Mouse (Mus musculus) bone marrow, adult 2 months (tissue): ENCODE results near the gene Chn2. TPM values are rescaled to one million over a fixed set of nuclear protein-coding genes. Genes with fewer than 3 reads are reported as not detected.

Experiments used
- H3K27ac ChIP-seq: fragments of 200-500 bp; 2 replicates; pipeline ENCODE4 v1.5.1; 2012; ENCODE audit warnings: low read depth, mild to moderate bottlenecking, control low read depth, inconsistent platforms, low read length; ENCODE audit not compliant: control insufficient read depth, poor library complexity, insufficient read depth
- H3K4me1 ChIP-seq: fragments of 200-500 bp; 2 replicates; pipeline ENCODE4 v1.6.1; 2011; ENCODE audit warnings: low read length; ENCODE audit not compliant: control insufficient read depth, insufficient read depth
- H3K4me3 ChIP-seq: fragments of 200-500 bp; replicated peaks from 2 replicates; pipeline ENCODE3; 2011; ENCODE audit warnings: mild to moderate bottlenecking, low read depth, low read length, control low read depth; ENCODE audit not compliant: control insufficient read depth
- CTCF ChIP-seq: fragments of 200-500 bp; IDR thresholded peaks from 2 replicates; pipeline ENCODE4 v1.5.1; 2011; ENCODE audit warnings: low read length, control low read depth; ENCODE audit not compliant: control insufficient read depth, insufficient read depth
- POLR2A ChIP-seq: fragments of 200-500 bp; IDR thresholded peaks from 2 replicates; pipeline ENCODE4 v1.6.1; 2011; ENCODE audit warnings: low read depth, mild to moderate bottlenecking, control low read depth, low read length, borderline replicate concordance; ENCODE audit not compliant: control insufficient read depth
- WGBS: fragments of 180-500 bp; shearing (Covaris S2); methylation state at CpG from one replicate; pipeline ENCODE4 v1.1.7; 2018; 5-methylcytosine and 5-hydroxymethylcytosine counted together
- polyA plus RNA-seq: library from polyadenylated mRNA; stranded (reverse); fragments of >200 nt; gene quantifications from 2 replicates; pipeline ENCODE4 v1.2.4, GENCODE M21; 2011; ENCODE audit warnings: low replicate concordance; ENCODE audit not compliant: missing spikeins, insufficient read depth, insufficient read length

The Chn2 gene
- polyA plus RNA-seq, 1 experiment: 7.3 TPM

DNA sequence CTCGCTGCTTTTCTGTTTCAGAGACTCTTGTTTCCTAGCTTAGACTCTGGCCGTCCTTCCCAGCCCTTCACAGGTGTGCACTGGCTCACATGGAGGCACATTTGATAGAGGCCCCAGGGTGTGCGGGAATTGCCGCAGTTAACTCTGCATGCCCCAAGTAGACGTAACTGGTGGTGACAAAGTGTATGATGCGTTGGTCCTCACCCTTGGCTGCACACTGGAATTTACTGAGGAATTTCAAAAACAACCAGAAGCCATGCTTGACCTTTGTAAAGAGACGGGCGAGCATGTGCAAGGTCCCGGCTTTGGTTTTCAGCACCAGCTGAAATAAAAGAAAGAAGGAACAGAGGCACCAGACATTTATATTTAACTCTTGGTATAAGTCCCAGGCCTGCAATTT, 189.1 kb downstream of the Chn2 start:
- no peak overlapping the region for H3K27ac ChIP-seq
- H3K4me3 ChIP-seq: no peak overlapping the region
- no peak for TF ChIP-seq CTCF
- no peak for TF ChIP-seq POLR2A
- 85% methylated on average over 9 of the region's 9 CpGs for WGBS
- no peaks in the 10 kb centered on the region for H3K4me1 ChIP-seq

DNA sequence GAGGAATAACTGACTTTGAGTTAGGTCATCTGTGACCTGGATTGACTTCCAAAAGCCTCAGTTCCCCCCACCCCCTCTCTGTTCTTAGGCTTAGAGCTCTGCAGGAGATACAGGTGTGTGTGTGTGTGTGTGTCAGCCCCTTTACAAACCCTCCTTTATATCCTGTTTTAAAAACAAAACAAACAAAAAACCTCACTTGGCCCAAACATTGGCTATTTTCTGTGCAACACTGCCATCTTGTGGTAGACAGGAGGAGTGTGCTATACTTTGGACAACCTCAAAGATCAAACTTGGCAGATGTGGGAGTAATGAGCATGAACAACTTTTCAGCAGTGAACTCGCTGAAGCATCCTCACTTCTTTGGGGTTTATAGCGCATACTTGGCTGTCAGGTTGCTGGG, 189.5 kb downstream of the Chn2 start:
- Histone ChIP-seq H3K27ac (no peak overlapping the region), H3K4me3 (no peak overlapping the region), H3K4me1 (no peaks in the 10 kb centered on the region)
- TF ChIP-seq CTCF: 0 out of 2 replicates have a peak, but pooled peaks have one; percentile 8
- TF ChIP-seq POLR2A: no peak
- WGBS: 5% methylated on average over 2 of the region's 2 CpGs

DNA sequence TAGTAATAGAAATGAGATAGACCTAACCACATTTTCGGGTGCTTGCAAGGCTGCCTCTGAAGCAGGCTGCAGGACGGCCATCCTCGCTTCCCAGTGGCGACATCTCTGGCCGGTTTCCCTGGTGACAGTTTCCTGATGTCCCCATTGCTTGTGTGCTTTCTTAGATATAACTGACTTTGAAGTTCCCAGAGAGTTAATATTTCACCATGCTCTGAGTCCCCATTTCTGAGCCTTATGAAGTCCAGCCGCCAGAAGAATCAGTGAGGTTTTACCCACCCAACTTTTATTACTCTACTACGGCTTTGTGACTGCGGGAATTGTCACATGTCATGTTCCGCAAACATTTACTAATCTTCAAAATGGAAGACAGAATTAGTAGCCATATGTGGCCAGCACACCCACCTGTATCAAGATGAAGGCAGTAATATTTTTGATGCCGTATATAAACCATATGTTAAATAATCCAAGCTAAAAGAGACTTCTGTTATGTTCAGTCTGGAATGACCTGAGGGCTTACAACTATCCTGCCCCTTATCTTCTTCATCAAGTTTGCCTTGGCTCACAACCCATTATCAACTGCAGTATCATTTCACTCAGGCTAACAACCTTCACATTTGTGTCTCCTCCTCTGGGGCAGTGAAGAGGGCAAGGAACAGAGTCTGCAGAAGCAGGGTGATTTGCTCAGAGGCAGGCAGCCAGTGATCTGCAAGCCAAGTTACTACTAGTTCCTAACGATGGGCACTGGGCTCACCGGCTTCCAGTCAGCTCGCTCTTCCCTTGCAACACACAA, 192.6 kb downstream of the Chn2 start:
- H3K27ac ChIP-seq: no peak overlapping the region
- TF ChIP-seq CTCF: no peak
- no peak for TF ChIP-seq POLR2A
- 84% methylated on average over 13 of the region's 13 CpGs for WGBS
- H3K4me1 ChIP-seq: no peaks in the 10 kb centered on the region
- H3K4me3 ChIP-seq: no peak overlapping the region

DNA sequence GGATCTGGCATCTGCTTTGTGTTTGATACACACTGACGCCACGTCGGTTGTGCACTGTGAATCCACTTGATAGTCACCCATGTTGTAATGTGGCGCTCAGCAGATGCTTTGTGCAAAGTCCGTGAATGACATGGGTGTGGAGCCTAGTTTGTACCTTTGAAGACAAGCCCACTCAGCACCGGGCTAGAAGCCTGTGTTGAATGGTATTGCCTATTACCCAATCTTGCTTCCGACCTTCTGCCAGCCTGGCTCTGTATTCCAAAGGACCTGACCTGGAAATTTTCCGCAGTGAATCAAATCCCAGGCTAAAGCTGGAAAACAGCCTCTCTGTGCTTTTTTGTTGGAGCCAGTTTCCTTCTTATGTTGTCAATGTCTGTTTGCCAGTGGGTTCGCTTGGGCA, 197.1 kb downstream of the Chn2 start:
- TF ChIP-seq POLR2A (no peak), CTCF (no peak)
- H3K27ac ChIP-seq: no peak overlapping the region

DNA sequence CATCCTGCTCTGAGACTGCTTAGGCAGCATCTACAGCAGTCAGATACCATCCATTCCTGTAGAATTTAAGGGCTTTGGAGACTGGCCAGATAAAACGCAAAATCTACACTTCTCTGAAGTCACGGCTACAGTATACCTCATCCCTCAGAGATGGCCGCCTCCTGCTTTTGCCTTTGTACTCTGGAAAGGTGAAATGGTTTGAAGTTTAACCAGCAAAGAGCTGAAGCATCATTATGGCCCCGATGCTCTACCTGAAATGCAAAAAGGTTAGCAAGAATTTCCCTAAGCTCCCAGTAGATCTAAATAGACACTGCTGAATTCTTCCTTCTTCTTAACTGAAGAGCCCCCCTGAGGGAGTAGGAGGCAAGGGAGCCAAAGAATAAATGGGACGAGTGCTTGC, 202.4 kb downstream of the Chn2 start:
- H3K27ac ChIP-seq: no peak overlapping the region
- H3K4me3 ChIP-seq: no peak overlapping the region
- TF ChIP-seq POLR2A (no peak), CTCF (no peak)
- H3K4me1 ChIP-seq: no peaks in the 10 kb centered on the region
- WGBS: 83% methylated on average over 5 of the region's 5 CpGs

More for the DNA sequence above, 197.1 kb downstream of the Chn2 start:
- Histone ChIP-seq H3K4me3 (no peak overlapping the region), H3K4me1 (no peaks in the 10 kb centered on the region)
- WGBS: 88% methylated on average over 9 of the region's 9 CpGs

DNA sequence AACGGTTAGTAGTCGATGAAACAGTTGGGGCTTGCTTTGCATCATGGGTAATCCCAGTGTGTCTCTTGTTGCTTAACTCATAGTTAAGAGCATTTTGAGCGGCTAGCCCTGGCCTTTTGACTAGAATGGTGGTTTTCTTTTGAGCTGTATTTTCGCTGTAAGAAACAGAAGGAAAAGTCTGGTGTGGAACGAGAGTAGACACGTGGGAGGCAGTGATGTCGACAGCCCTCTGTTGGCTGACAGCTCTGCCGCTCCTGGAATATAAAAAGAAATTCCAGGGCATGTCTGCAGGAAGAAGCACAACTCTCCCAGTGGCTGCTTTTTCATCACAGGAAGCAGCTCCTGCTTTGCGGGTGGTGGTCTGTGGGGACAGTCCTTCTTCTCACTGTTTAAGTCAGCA, 202.9 kb downstream of the Chn2 start:
- no peak overlapping the region for H3K27ac ChIP-seq
- TF ChIP-seq POLR2A: no peak
- no peak for TF ChIP-seq CTCF
- H3K4me1 ChIP-seq: no peaks in the 10 kb centered on the region
- H3K4me3 ChIP-seq: no peak overlapping the region
- WGBS: 85% methylated on average over 9 of the region's 9 CpGs

DNA sequence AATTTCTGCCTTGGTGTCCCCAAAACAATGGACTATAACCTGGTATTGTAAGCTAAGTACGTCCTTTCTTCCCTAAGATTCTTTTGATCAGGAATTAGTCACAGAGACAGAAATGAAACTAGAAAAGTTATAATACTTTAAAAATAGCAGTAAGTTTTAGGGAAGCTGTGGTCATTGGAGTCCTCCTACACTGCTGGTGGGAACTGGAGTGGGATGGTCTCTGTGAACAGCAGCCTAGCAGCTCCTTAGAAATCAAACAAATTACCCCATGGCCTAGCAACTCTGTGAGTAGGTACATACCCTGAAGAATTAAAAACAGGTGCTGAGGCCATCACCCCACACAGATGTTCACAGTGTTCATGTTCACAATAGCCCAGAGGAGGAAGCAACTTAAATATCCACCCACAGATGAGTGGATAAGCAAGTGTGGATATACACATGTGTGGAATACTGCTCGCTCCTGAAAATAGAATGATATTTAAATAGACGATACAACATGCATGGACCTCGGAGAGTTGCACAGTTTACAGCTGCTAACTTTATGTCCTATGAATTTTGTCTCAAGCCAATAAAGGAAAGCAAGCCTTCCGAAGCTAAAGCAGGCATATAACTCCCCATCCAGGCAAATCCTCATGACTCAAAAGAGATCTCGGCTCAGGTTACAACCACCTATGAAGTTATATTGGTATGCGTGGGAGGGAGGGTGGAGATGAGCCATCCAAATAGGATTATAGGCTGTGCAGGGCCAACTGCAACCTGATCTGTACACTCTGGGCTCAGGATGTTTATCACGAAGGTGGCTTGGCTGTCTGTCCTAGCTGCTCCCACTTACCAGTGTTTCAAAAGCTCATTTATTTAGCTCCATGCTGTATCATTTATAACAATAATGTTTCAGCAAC, 209.2 kb downstream of the Chn2 start:
- no peak overlapping the region for H3K4me3 ChIP-seq
- no peak overlapping the region for H3K27ac ChIP-seq
- no peaks in the 10 kb centered on the region for H3K4me1 ChIP-seq
- 78% methylated on average over 8 of the region's 8 CpGs for WGBS
- TF ChIP-seq CTCF: no peak
- no peak for TF ChIP-seq POLR2A

DNA sequence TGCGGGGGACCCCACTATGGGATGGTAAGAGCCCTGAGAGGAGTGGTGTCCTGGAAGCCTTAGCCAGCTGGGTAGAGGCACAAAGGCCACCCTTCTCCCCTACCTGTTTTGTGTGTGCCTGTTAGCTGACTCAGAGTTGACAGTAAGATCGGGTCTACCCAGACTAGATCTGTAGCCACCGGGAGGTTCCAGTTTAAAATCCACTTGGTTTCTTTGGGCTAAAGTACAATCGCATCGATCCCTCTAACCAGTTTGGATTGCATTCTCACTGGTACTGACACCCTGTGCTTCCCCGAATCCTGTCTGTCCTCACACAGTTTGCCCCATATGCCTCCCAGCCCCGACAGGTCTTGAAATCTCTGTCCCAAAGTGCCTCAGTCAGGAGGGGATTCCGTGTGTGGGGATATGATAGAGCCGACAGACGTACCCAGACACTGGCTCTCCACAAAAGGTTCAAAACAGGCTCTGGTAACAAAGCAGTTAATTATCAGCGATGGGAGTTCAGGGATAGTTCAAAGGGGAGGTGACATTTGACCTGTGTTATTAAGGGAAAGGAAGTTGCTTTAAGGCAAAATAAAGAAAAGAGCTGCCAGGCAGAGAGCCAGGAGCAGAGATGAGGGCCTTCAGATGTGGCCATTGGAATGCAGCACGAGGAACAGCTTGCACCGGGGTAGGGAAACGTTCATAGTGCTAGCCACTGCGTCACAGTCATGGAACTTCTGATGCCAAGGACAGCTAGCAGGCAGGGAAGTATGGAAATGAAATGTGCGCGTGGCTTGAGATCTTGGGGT, 212.2 kb downstream of the Chn2 start:
- Histone ChIP-seq H3K4me3 (no peak overlapping the region), H3K4me1 (no peaks in the 10 kb centered on the region), H3K27ac (no peak overlapping the region)
- TF ChIP-seq POLR2A (no peak), CTCF (no peak)
- WGBS: 84% methylated on average over 17 of the region's 17 CpGs
